Mouse (Mus musculus) myocyte (in vitro differentiated cells): ENCODE results near the gene Gch1. TPM values are rescaled to one million over a fixed set of nuclear protein-coding genes. Genes with fewer than 3 reads are reported as not detected.

Source experiments
- H3K27me3 ChIP-seq: one replicate; pipeline ENCODE4 v1.6.1; 2011; ENCODE audit not compliant: control insufficient read depth, insufficient read depth, insufficient read length
- H3K36me3 ChIP-seq: one replicate; pipeline ENCODE4 v1.6.1; 2011; ENCODE audit not compliant: control insufficient read depth, insufficient read depth
- H3K4me2 ChIP-seq: one replicate; pipeline ENCODE4 v1.6.1; 2011; ENCODE audit warnings: low read depth, control low read depth
- H3K4me3 ChIP-seq: one replicate; pipeline ENCODE4 v1.5.1; 2011; ENCODE audit warnings: mild to moderate bottlenecking, control low read depth, moderate library complexity
- H3K79me2 ChIP-seq: one replicate; pipeline ENCODE4 v1.6.1; 2011; ENCODE audit not compliant: control insufficient read depth, insufficient read depth
- H3ac ChIP-seq: one replicate; pipeline ENCODE4 v1.6.1; 2011; ENCODE audit not compliant: control insufficient read depth, insufficient read length
- CEBPB ChIP-seq: IDR thresholded peaks from 2 replicates; pipeline ENCODE4 v1.6.1; 2011; ENCODE audit warnings: mild to moderate bottlenecking, moderate library complexity; ENCODE audit not compliant: poor library complexity, insufficient read depth, severe bottlenecking
- E2F4 ChIP-seq: IDR thresholded peaks from one replicate; pipeline ENCODE4 v1.6.1; 2011; ENCODE audit warnings: mild to moderate bottlenecking, control low read depth, moderate library complexity; ENCODE audit not compliant: insufficient read depth
- MAX ChIP-seq: IDR thresholded peaks from one replicate; pipeline ENCODE4 v1.6.1; 2011; ENCODE audit warnings: low read depth, mild to moderate bottlenecking, control low read depth
- MYOD1 ChIP-seq, 3 experiments: IDR thresholded peaks; one replicate each; pipeline ENCODE4 v1.6.1; 2011; ENCODE audit warnings: control low read depth in 2 of 3, low read depth in 2 of 3, mild to moderate bottlenecking in 2 of 3, moderate library complexity in 1 of 3; ENCODE audit not compliant: insufficient read length in 2 of 3, control insufficient read depth in 1 of 3
- MYOG ChIP-seq, 3 experiments: IDR thresholded peaks; one replicate each; pipeline ENCODE4 v1.6.1; 2011; ENCODE audit warnings: control low read depth in 2 of 3, low read depth in 2 of 3, mild to moderate bottlenecking in 2 of 3; ENCODE audit not compliant: insufficient read length in 2 of 3, control insufficient read depth in 1 of 3, insufficient read depth in 1 of 3
- POLR2A ChIP-seq: IDR thresholded peaks from one replicate; pipeline ENCODE4 v1.6.1; 2011; ENCODE audit warnings: low read depth, mild to moderate bottlenecking, control low read depth, moderate library complexity; ENCODE audit not compliant: insufficient read length
- POLR2AphosphoS2 ChIP-seq: IDR thresholded peaks from one replicate; pipeline ENCODE4 v1.6.1; 2011; ENCODE audit warnings: low read depth, control low read depth; ENCODE audit not compliant: insufficient read length
- REST ChIP-seq: IDR thresholded peaks from one replicate; pipeline ENCODE4 v1.6.1; 2011; ENCODE audit warnings: mild to moderate bottlenecking, control low read depth, moderate library complexity; ENCODE audit not compliant: insufficient read depth, insufficient read length
- SRF ChIP-seq: IDR thresholded peaks from one replicate; pipeline ENCODE4 v1.6.1; 2011; ENCODE audit warnings: low read depth; ENCODE audit not compliant: control insufficient read depth, insufficient read length
- TCF12 ChIP-seq: IDR thresholded peaks from one replicate; pipeline ENCODE4 v1.6.1; 2011; ENCODE audit warnings: mild to moderate bottlenecking, control low read depth; ENCODE audit not compliant: poor library complexity, insufficient read depth, severe bottlenecking
- TCF3 ChIP-seq: IDR thresholded peaks from one replicate; pipeline ENCODE4 v1.6.1; 2011; ENCODE audit warnings: low read depth, control low read depth; ENCODE audit not compliant: insufficient read length
- USF1 ChIP-seq: IDR thresholded peaks from one replicate; pipeline ENCODE4 v1.6.1; 2011; ENCODE audit warnings: low read depth, mild to moderate bottlenecking, control low read depth, moderate library complexity
- polyA plus RNA-seq: library from polyadenylated mRNA; unstranded; fragments of >200 nt; fragmentation: generic; extraction: Trizol; gene quantifications from one replicate; pipeline ENCODE4 v1.2.1, GENCODE M21; 2012; ENCODE audit warnings: missing spikeins

Gene Gch1
- polyA plus RNA-seq, 1 experiment: 15.0 TPM

GRCm38 (mm10) chr14:47208564-47209493 is 19.6 kb upstream of the Gch1 start:
- H3ac ChIP-seq: no peak overlapping the region
- H3K4me2 ChIP-seq: no peak overlapping the region
- H3K36me3 ChIP-seq: no peaks in the 10 kb centered on the region
- H3K4me3 ChIP-seq: no peak overlapping the region
- no peaks in the 10 kb centered on the region for H3K27me3 ChIP-seq
- H3K79me2 ChIP-seq: no peaks in the 10 kb centered on the region
- no peak for TF ChIP-seq E2F4
- no peak for TF ChIP-seq MYOG (IDR thresholded peaks at IDR 0.05; ENCODE audit: control insufficient read depth in 1 of 3, insufficient read depth in 1 of 3, insufficient read length in 2 of 3, low read depth in 2 of 3)
- TF ChIP-seq REST: no peak
- TF ChIP-seq MAX: no peak
- no peak for TF ChIP-seq TCF12
- TF ChIP-seq POLR2AphosphoS2: no peak
- TF ChIP-seq TCF3: no peak
- TF ChIP-seq USF1: no peak
- no peak for TF ChIP-seq MYOD1 (IDR thresholded peaks at IDR 0.05; ENCODE audit: control insufficient read depth in 1 of 3, insufficient read length in 2 of 3, low read depth in 2 of 3)
- TF ChIP-seq CEBPB: no peak
- TF ChIP-seq POLR2A: no peak

- no peak overlapping the region for H3K4me3 ChIP-seq
- H3K27me3 ChIP-seq: no peaks in the 10 kb centered on the region
- no peaks in the 10 kb centered on the region for H3K36me3 ChIP-seq
- H3K4me2 ChIP-seq: no peak overlapping the region
- no peaks in the 10 kb centered on the region for H3K79me2 ChIP-seq
- H3ac ChIP-seq: no peak overlapping the region
- TF ChIP-seq TCF3: no peak
- no peak for TF ChIP-seq MYOD1 (IDR thresholded peaks at IDR 0.05; ENCODE audit: control insufficient read depth in 1 of 3, insufficient read length in 2 of 3, low read depth in 2 of 3)
- TF ChIP-seq SRF: no peak
- no peak for TF ChIP-seq CEBPB
- no peak for TF ChIP-seq MAX
- no peak for TF ChIP-seq TCF12
- TF ChIP-seq MYOG (IDR thresholded peaks at IDR 0.05; ENCODE audit: control insufficient read depth in 1 of 3, insufficient read depth in 1 of 3, insufficient read length in 2 of 3, low read depth in 2 of 3): no peak
- no peak for TF ChIP-seq E2F4
- no peak for TF ChIP-seq USF1
- no peak for TF ChIP-seq REST
- TF ChIP-seq POLR2AphosphoS2: no peak
- TF ChIP-seq POLR2A: no peak
Measured at GRCm38 (mm10) chr14:47206601-47207000, 17.4 kb upstream of the Gch1 start.

- no peak overlapping the region for H3ac ChIP-seq
- no peak overlapping the region for H3K4me3 ChIP-seq
- H3K36me3 ChIP-seq: no peaks in the 10 kb centered on the region
- no peak overlapping the region for H3K4me2 ChIP-seq
- no peak for TF ChIP-seq MYOG (IDR thresholded peaks at IDR 0.05; ENCODE audit: control insufficient read depth in 1 of 3, insufficient read depth in 1 of 3, insufficient read length in 2 of 3, low read depth in 2 of 3)
- TF ChIP-seq E2F4: no peak
- no peak for TF ChIP-seq POLR2AphosphoS2
- no peak for TF ChIP-seq MYOD1 (IDR thresholded peaks at IDR 0.05; ENCODE audit: control insufficient read depth in 1 of 3, insufficient read length in 2 of 3, low read depth in 2 of 3)
- TF ChIP-seq MAX: no peak
- no peak for TF ChIP-seq SRF
- TF ChIP-seq USF1: no peak
- no peak for TF ChIP-seq POLR2A
- no peak for TF ChIP-seq TCF12
- no peak for TF ChIP-seq CEBPB
- no peaks in the 10 kb centered on the region for H3K27me3 ChIP-seq
- H3K79me2 ChIP-seq: no peaks in the 10 kb centered on the region
Measured at GRCm38 (mm10) chr14:47205270-47205972, 16.2 kb upstream of the Gch1 start.

GRCm38 (mm10) chr14:47197340-47197739 is 8.1 kb upstream of the Gch1 start:
- Histone ChIP-seq H3ac (no peak overlapping the region), H3K4me3 (no peak overlapping the region), H3K4me2 (no peak overlapping the region), H3K27me3 (no peaks in the 10 kb centered on the region), H3K36me3 (no peaks in the 10 kb centered on the region), H3K79me2 (no peaks in the 10 kb centered on the region)
- TF ChIP-seq E2F4 (no peak), TCF12 (no peak), USF1 (no peak), MYOD1 (IDR thresholded peaks at IDR 0.05; ENCODE audit: control insufficient read depth in 1 of 3, insufficient read length in 2 of 3, low read depth in 2 of 3) (no peak), TCF3 (no peak), POLR2AphosphoS2 (no peak), POLR2A (no peak), REST (no peak), SRF (no peak)
